Mouse (Mus musculus): ENCODE data around the gene Ppp1r3d.

Gene Ppp1r3d

DNA sequence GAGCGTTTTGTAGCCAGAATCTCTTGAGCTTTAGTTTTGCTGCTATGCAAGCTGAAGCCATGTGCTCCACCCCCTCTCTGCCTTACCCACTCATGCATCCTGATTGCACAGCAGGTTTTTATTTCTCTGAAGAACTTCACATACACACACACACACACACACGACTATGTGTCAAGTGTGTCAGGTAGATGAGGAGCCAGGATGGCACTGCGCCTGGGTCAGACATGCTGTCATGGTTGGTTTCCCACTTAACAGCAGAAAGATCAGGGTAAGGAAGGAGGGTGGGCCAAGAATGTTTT, 827 bp upstream of the Ppp1r3d start:
- DNase-seq (ENCODE audit: extremely low read depth, low read depth, low spot score): no peak

DNA sequence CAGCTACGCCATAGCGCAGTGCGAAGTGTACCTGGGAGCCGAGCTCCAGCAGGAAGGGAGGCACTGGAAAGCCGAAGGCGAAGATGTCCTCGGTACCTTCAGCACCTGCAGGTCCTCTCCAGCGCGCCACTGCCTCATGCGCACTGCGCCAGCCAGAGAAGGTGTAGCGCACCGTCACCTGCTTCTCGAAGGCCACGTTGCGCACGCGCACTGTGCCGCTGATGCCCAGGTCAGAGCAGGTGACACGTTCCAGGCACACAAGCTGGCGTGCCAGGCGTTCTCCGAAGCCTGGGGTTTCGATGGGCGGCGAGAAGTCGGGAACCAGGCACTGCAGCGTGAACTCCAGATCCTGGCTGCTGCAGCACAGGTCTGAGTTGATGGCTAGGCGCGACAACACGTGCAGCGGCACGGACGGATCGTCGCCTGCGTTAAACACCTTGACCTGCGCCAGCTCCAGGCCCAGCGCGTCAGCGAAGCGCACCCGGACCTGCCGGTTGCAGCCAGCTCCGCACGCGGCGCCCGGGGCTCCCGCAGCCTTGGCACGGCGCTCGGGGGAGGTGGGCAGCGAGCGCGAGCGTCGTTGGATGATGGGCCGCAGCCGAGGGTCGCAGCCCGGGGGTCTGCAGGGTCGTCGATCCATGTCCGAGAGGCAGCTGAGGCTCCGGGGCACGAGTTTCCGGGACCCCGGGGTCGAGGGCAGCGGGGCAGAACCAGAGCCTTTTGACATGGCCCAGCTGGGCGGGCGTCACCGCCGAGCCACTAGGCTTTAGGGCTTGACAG, 601 bp downstream of the Ppp1r3d start:
- DNase-seq (ENCODE audit: extremely low read depth, low read depth, low spot score): no peak

DNA sequence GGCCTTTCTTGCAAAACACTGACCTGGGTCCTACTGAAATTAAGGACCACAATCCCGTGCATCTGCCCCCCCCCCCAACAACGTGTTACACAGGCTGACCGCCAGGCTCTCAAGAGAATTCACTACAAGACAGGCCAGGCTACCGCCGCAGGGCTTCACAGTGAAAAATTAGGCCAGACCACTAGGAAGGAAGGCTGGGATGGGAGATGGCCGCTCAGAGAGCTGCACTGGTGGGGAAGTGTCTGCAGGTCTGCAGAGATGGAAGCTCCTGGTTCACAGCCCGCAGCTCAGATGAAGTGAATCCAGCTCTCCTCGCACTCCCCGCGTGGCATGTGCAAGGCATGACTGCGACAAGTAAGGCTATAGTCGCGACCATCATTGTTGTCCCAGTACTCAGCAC, 1.2 kb downstream of the Ppp1r3d start:
- no peak for DNase-seq (ENCODE audit: extremely low read depth, low read depth, low spot score)

DNA sequence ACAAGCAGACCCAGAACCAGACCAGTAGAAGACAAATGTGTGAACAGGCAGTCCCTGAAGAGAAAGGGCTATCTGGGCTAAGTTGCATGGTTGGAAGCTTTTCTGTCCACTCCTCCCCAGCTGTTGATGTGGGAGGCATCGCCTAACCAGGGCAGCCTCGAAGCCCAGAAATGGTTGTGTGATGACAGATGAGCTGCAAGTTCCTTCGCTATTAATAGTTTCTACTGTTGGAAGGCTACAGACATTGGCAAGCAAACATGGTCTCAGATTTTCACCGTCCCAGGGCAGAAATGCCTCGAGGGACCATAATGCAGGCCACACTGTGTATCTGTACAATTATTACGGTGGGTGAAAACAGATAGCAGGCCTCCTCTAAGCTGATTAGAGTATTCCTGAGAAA, 1.7 kb downstream of the Ppp1r3d start:
- DNase-seq (ENCODE audit: extremely low read depth, low read depth, low spot score): no peak

DNA sequence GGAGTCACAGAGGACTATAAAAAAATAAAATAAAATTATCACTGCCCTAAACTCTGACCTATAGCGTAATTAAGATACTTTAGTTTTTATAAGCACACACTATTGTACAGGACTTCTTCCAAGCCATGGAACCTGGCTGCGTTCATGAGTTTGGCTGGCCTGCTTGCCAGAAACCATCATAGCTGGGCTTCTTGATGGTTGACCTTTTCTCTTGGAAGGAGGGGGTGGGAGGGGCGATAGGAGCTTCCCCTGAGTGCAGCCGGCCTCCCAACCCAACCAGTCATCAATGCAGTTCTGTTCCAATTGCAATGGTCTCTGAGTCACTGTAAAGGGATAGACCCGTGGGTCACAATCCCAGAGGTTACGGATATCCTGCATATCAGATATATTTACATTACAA, 4.0 kb downstream of the Ppp1r3d start:
- DNase-seq (ENCODE audit: extremely low read depth, low read depth, low spot score): no peak

DNA sequence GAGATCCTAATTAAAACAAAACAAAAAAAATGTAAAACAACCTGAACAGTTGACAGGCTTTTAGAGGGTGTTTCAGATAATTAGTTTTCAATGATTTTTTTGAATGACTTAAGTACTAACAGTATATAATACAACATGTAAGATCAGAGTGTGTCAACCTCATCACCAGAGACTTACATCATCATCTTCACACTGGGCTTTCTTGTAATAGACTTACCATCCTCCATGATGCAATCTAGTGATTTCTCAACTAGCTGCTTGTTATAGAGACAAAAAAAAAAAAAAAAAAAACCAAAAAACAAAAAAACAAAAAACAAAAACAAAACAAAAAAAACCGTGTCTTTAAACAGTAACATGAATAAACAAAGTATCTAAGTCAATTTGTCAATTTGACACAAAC, 5.2 kb downstream of the Ppp1r3d start:
- no peak for DNase-seq (ENCODE audit: extremely low read depth, low read depth, low spot score)

DNA sequence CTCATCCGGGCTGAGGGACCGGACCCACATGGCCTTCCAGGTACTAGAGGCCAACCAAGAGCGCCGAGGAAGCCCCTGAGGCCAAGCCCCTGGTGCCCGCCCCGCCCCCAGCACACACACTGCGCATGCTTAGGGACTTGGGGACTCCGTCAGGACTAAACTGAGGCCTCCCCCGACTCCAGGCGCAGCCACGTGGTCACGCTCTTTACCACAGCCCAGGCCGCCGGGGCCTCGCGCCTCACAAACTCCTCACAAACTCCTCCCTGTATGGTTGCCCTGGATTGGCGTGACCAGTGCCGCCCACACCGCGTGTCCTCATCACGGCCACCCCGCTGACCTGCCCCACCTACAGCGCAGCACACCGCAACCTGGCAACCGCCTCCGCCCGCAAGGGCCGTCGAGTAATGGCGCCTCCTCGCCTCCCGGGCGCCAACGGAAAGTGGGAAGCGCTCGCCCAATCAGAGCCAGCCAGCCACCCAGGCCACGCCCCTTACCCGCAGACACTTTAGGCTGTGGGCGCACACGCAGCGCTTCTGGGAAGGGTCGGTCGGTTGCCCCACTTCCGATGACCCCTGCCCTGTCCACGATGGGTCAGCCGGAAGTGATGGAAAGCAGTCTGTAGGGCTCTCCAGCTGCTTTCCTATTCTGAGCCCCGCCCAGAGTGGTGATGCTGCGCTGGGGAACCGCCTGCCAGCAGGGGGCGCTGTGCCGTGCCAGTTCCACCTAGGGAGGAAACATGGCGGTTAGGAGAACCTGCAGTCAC, 7.0 kb downstream of the Ppp1r3d start, which contains the start of gene Sycp2:
Gene Sycp2 (minus strand): TSS at position 633 of the 763 bp plus-strand sequence.
- no peak for DNase-seq (ENCODE audit: extremely low read depth, low read depth, low spot score)
